Mouse (Mus musculus): ENCODE results near the gene Rbms3. TPM values are rescaled to one million over a fixed set of nuclear protein-coding genes. Genes with fewer than 3 reads are reported as not detected.
A peak's percentile ranks its signal among the peaks of the same experiment; 100 is the strongest.

Rbms3 gene
- polyA plus RNA-seq, 1 experiment: 16.5 TPM

GRCm38 (mm10) chr9:117259614-117260013 is 370.1 kb downstream of the Rbms3 start:
- TF ChIP-seq POLR2A (IDR thresholded peaks at IDR 0.05; ENCODE audit: low read depth, low read length) (no peak), CTCF (conservative IDR thresholded peaks at IDR 0.05; ENCODE audit: insufficient read depth, insufficient read length, low read depth, low read length) (no peak)
- Histone ChIP-seq H3K4me3 (ENCODE audit: insufficient read depth, low read depth, low read length) (no peak overlapping the region), H3K36me3 (ENCODE audit: control insufficient read depth, insufficient read depth, low read length) (no peaks in the 10 kb centered on the region), H3K4me1 (ENCODE audit: control insufficient read depth, insufficient read depth, low read length) (no peaks in the 10 kb centered on the region), H3K27ac (ENCODE audit: insufficient read depth, low read depth, low read length) (no peak overlapping the region), H3K27me3 (replicated peaks; ENCODE audit: control insufficient read depth, insufficient read depth, low read length) (no peaks in the 10 kb centered on the region)
- DNase-seq: no peak
- 81% methylated on average over 5 of the region's 5 CpGs for WGBS

- H3K27ac ChIP-seq (ENCODE audit: insufficient read depth, low read depth, low read length): no peak overlapping the region
- TF ChIP-seq CTCF (conservative IDR thresholded peaks at IDR 0.05; ENCODE audit: insufficient read depth, insufficient read length, low read depth, low read length) (no peak), POLR2A (IDR thresholded peaks at IDR 0.05; ENCODE audit: low read depth, low read length) (no peak)
- DNase-seq: peak; percentile 14
These were observed 376.4 kb downstream of the Rbms3 start for GRCm38 (mm10) chr9:117253361-117253760.

GRCm38 (mm10) chr9:117252411-117252861 is 377.3 kb downstream of the Rbms3 start:
- DNase-seq: peak; percentile 57
- Histone ChIP-seq H3K4me3 (ENCODE audit: insufficient read depth, low read depth, low read length) (peak overlapping the region; percentile 47), H3K27me3 (replicated peaks; ENCODE audit: control insufficient read depth, insufficient read depth, low read length) (no peaks in the 10 kb centered on the region), H3K36me3 (ENCODE audit: control insufficient read depth, insufficient read depth, low read length) (no peaks in the 10 kb centered on the region), H3K4me1 (ENCODE audit: control insufficient read depth, insufficient read depth, low read length) (no peaks in the 10 kb centered on the region), H3K27ac (ENCODE audit: insufficient read depth, low read depth, low read length) (no peak overlapping the region)
- WGBS: 3% methylated on average over 10 of the region's 10 CpGs
- TF ChIP-seq CTCF (conservative IDR thresholded peaks at IDR 0.05; ENCODE audit: insufficient read depth, insufficient read length, low read depth, low read length) (no peak), POLR2A (IDR thresholded peaks at IDR 0.05; ENCODE audit: low read depth, low read length) (no peak)

More at GRCm38 (mm10) chr9:117253361-117253760, 376.4 kb downstream of the Rbms3 start:
- H3K4me1 ChIP-seq (ENCODE audit: control insufficient read depth, insufficient read depth, low read length): no peaks in the 10 kb centered on the region
- no peaks in the 10 kb centered on the region for H3K27me3 ChIP-seq (replicated peaks; ENCODE audit: control insufficient read depth, insufficient read depth, low read length)
- H3K36me3 ChIP-seq (ENCODE audit: control insufficient read depth, insufficient read depth, low read length): no peaks in the 10 kb centered on the region
- H3K4me3 ChIP-seq (ENCODE audit: insufficient read depth, low read depth, low read length): peak overlapping the region; percentile 29; the same call in 1 of the 2 replicates
- 42% methylated on average over 11 of the region's 11 CpGs for WGBS

DNA sequence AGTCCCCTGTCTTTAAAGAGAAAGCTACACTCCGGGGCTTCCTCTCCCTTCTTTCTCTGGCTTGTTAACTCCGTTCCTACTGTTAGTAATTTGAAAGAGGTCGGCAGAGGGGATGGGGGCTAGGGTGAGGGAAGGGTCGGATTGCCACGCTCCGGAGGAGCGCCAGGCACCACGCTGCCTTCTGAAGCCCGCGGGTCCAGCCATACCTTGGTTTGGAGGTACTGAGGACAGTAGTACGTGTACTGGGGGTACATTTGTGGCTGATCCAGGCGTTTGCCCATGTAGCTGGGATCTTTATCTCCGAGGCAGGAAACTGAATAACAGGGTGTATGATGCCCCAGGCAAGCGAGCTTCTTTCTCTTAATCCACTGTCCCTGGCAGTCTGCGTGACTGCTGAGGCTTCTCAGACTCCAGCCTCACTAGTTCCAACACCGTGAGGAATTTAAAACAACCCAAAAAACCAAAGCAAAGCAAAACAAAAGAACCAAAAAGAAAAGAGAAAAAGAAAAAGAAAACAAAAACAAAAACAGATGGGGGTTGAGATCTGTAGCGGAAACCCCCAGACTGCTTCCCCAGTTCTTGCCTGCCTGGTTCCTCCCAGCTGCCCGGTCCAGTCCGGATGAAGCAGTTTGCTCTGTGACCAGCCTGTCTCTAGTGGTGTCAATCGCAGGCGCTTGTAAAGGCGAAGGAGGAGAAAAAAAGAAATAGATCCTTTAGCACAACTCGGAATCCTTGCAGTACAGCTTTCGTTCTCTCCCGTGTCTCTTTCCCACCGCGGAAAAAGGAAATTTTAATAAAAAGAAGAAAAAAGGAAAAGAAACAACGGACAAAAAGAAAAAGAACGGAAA is 378.0 kb downstream of the Rbms3 start:
- WGBS: under 1% methylated on average over 29 of the region's 29 CpGs
- Histone ChIP-seq H3K4me1 (ENCODE audit: control insufficient read depth, insufficient read depth, low read length) (no peaks in the 10 kb centered on the region), H3K27ac (ENCODE audit: insufficient read depth, low read depth, low read length) (peak overlapping the region; percentile 24; the same call in 1 of the 2 replicates), H3K36me3 (ENCODE audit: control insufficient read depth, insufficient read depth, low read length) (no peaks in the 10 kb centered on the region), H3K4me3 (ENCODE audit: insufficient read depth, low read depth, low read length) (peak overlapping the region; percentile 56), H3K27me3 (replicated peaks; ENCODE audit: control insufficient read depth, insufficient read depth, low read length) (no peaks in the 10 kb centered on the region)
- TF ChIP-seq POLR2A (IDR thresholded peaks at IDR 0.05; ENCODE audit: low read depth, low read length) (no peak), CTCF (conservative IDR thresholded peaks at IDR 0.05; ENCODE audit: insufficient read depth, insufficient read length, low read depth, low read length) (no peak)
- peak; percentile 48 for DNase-seq

- peak overlapping the region; percentile 60; the same call in 1 of the 2 replicates for H3K27ac ChIP-seq (ENCODE audit: insufficient read depth, low read depth, low read length)
- WGBS: 45% methylated on average over 2 of the region's 2 CpGs
- TF ChIP-seq POLR2A (IDR thresholded peaks at IDR 0.05; ENCODE audit: low read depth, low read length) (no peak), CTCF (conservative IDR thresholded peaks at IDR 0.05; ENCODE audit: insufficient read depth, insufficient read length, low read depth, low read length) (no peak)
- peak overlapping the region; percentile 56 for H3K4me3 ChIP-seq (ENCODE audit: insufficient read depth, low read depth, low read length)
- DNase-seq: no peak
- peaks cover 4% of the 10 kb centered on the region; the same call in 1 of the 2 replicates for H3K4me1 ChIP-seq (ENCODE audit: control insufficient read depth, insufficient read depth, low read length)
- H3K27me3 ChIP-seq (replicated peaks; ENCODE audit: control insufficient read depth, insufficient read depth, low read length): no peaks in the 10 kb centered on the region
- H3K36me3 ChIP-seq (ENCODE audit: control insufficient read depth, insufficient read depth, low read length): no peaks in the 10 kb centered on the region
These were observed 378.9 kb downstream of the Rbms3 start for GRCm38 (mm10) chr9:117250831-117251165.

- H3K36me3 ChIP-seq (ENCODE audit: control insufficient read depth, insufficient read depth, low read length): no peaks in the 10 kb centered on the region
- no peak for TF ChIP-seq POLR2A (IDR thresholded peaks at IDR 0.05; ENCODE audit: low read depth, low read length)
- no peak for TF ChIP-seq CTCF (conservative IDR thresholded peaks at IDR 0.05; ENCODE audit: insufficient read depth, insufficient read length, low read depth, low read length)
- 40% methylated on average over 13 of the region's 13 CpGs for WGBS
These were observed 379.5 kb downstream of the Rbms3 start for GRCm38 (mm10) chr9:117250036-117250830.

More at GRCm38 (mm10) chr9:117250036-117250830, 379.5 kb downstream of the Rbms3 start:
- peaks cover 4% of the 10 kb centered on the region; the same call in 1 of the 2 replicates for H3K4me1 ChIP-seq (ENCODE audit: control insufficient read depth, insufficient read depth, low read length)
- DNase-seq: peak; percentile 4
- H3K27me3 ChIP-seq (replicated peaks; ENCODE audit: control insufficient read depth, insufficient read depth, low read length): no peaks in the 10 kb centered on the region
- H3K27ac ChIP-seq (ENCODE audit: insufficient read depth, low read depth, low read length): peak overlapping the region; percentile 60
- H3K4me3 ChIP-seq (ENCODE audit: insufficient read depth, low read depth, low read length): peak overlapping the region; percentile 56
